ENCODE assay signal across 9 mouse cellular contexts in the genomic region with DNA sequence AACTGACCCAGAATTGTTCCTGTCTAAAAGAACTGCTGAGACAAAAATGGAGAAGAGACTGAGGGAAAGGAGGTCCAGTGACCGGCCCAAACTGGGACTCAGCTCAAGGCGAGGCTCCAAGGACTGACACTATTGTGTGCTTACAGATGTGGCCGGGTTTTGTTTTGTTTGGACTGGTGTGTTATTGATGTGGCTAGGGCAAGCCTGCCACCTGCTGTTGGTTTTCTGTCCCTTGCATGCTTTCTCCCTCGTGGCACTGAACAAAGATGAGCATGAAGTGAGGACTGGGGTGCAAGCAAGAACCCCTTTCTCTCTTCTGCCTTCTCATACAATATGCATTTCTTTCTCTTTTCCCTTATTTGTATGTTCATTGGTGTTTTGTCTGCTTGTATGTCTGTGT. TPM values are rescaled to one million over a fixed set of nuclear protein-coding genes. Genes with fewer than 3 reads are reported as not detected.
DNase-seq lines count a peak whose midpoint lies in the region; ATAC-seq and TF ChIP-seq lines count a peak whose summit lies in the region.
"Had no signal": no experiment of that assay in that cellular context is flagged by ENCODE, and none has a peak within 500 bp of the region (broad histone marks: within the 10 kb centered on the region; RNA-seq: fewer than 3 reads in every experiment).

No protein-coding gene starts in this region.

- DNase-seq in frontal cortex, postnatal 36 days (ENCODE audit: low spot score in 2 of 2) = peak; percentile 40 to 41
- no peak for DNase-seq in frontal cortex, postnatal 14 days (ENCODE audit: low spot score in 2 of 2)
- DNase-seq in A20 (ENCODE audit: low read depth, low spot score) (peak; percentile 69), adipocyte (ENCODE audit: low spot score) (peak; percentile 81)
- DNase-seq in embryo, embryonic 9.5 days (ENCODE audit: extremely low spot score) = peak; percentile 46
- DNase-seq in kidney, adult 9 months = peak; percentile 75
- DNase-seq in liver, postnatal 0 days = peak; percentile 68

- H3K27me3 ChIP-seq in liver, postnatal 0 days (ENCODE audit: insufficient read depth, low read length) = no peaks in the 10 kb centered on the region
- H3K27me3 ChIP-seq in stomach, embryonic 16.5 days (ENCODE audit: control insufficient read depth, insufficient read depth, low read length) = no peaks in the 10 kb centered on the region

- no peak overlapping the region for H3K27ac ChIP-seq in liver, postnatal 0 days (ENCODE audit: low read depth)
- no peak overlapping the region for H3K27ac ChIP-seq in stomach, embryonic 16.5 days (ENCODE audit: low read length)
- H3K27ac ChIP-seq: limb, embryonic 13.5 days had no signal

- no peak overlapping the region for H3K4me2 ChIP-seq in liver, postnatal 0 days (ENCODE audit: low read depth, low read length)
- no peak overlapping the region for H3K4me2 ChIP-seq in stomach, embryonic 16.5 days (ENCODE audit: low read depth, low read length)
- H3K4me2 ChIP-seq: limb, embryonic 13.5 days had no signal

- no peak for TF ChIP-seq EP300 in liver, postnatal 0 days (IDR thresholded peaks at IDR 0.05; ENCODE audit: low read depth)

- no peak overlapping the region for H3K4me3 ChIP-seq in liver, postnatal 0 days (ENCODE audit: low read depth, low read length)
- H3K4me3 ChIP-seq in stomach, embryonic 16.5 days (replicated peaks; ENCODE audit: low read length) = no peak overlapping the region
- H3K4me3 ChIP-seq: limb, embryonic 13.5 days had no signal

- H3K9ac ChIP-seq in liver, postnatal 0 days (replicated peaks) = no peak overlapping the region
- no peak overlapping the region for H3K9ac ChIP-seq in stomach, embryonic 16.5 days (ENCODE audit: low read length)
- H3K9ac ChIP-seq: limb, embryonic 13.5 days had no signal

- no peaks in the 10 kb centered on the region; the same call in 1 of the 2 replicates for H3K4me1 ChIP-seq in liver, postnatal 0 days (ENCODE audit: insufficient read depth)
- H3K4me1 ChIP-seq in stomach, embryonic 16.5 days (ENCODE audit: control insufficient read depth, insufficient read depth, low read length) = 0 out of 2 replicates have a peak, but pooled peaks cover 4% of the 10 kb centered on the region
- H3K4me1 ChIP-seq: limb, embryonic 13.5 days had no signal

- H3K9me3 ChIP-seq in liver, postnatal 0 days (ENCODE audit: low read length) = no peaks in the 10 kb centered on the region
- H3K9me3 ChIP-seq in stomach, embryonic 16.5 days (replicated peaks; ENCODE audit: control insufficient read depth, low read length) = no peaks in the 10 kb centered on the region
- H3K9me3 ChIP-seq: limb, embryonic 13.5 days had no signal

- no peak for ATAC-seq in liver, postnatal 0 days
- peak; percentile 63 for ATAC-seq in stomach, embryonic 16.5 days (ENCODE audit: insufficient read depth, low FRiP score)

- 20% methylated on average over 4 of the region's 4 CpGs for WGBS in liver, postnatal 0 days (ENCODE audit: insufficient replicate concordance)
- WGBS in stomach, embryonic 16.5 days = 17% methylated on average over 4 of the region's 4 CpGs

- no peaks in the 10 kb centered on the region for H3K36me3 ChIP-seq in liver, postnatal 0 days (replicated peaks; ENCODE audit: insufficient read depth, low read length)
- H3K36me3 ChIP-seq in stomach, embryonic 16.5 days (ENCODE audit: control insufficient read depth, insufficient read depth, low read length) = no peaks in the 10 kb centered on the region
- H3K36me3 ChIP-seq: limb, embryonic 13.5 days had no signal

- peak; percentile 86 for TF ChIP-seq CTCF in liver, postnatal 0 days (IDR thresholded peaks at IDR 0.05; ENCODE audit: low read depth)

RNA-seq across cellular contexts. Expression of gene Muc6, which starts 11.1 kb away (rescaled TPM):
- polyA plus RNA-seq in liver, postnatal 0 days (2015; fragmentation: Nextera tagmentation; extraction: Ambion mirVana) = 0.71 and 0.81 TPM in 2 replicates
- 3.8 and 6.3 TPM in 2 replicates for polyA plus RNA-seq in stomach, embryonic 16.5 days (2015; fragmentation: Nextera tagmentation; extraction: Ambion mirVana)

RNA-seq across cellular contexts. Expression of gene Muc2, which starts 23.9 kb away (rescaled TPM):
- polyA plus RNA-seq in liver, postnatal 0 days (2015; fragmentation: Nextera tagmentation; extraction: Ambion mirVana) = 0.12 TPM in 1 of 2 replicates, not detected in the other
- 2.5 and 3.2 TPM in 2 replicates for polyA plus RNA-seq in stomach, embryonic 16.5 days (2015; fragmentation: Nextera tagmentation; extraction: Ambion mirVana)

Comparison
In these comparisons a context has a peak if more than half of its experiments do, and no peak if none do; other contexts are left out.
1. DNase-seq: peak in frontal cortex, postnatal 36 days (2 of 2), A20 (single experiment), adipocyte (single experiment), embryo, embryonic 9.5 days (single experiment), kidney, adult 9 months (single experiment) and liver, postnatal 0 days (single experiment); none in frontal cortex, postnatal 14 days (0 of 2).